Mouse (Mus musculus) thymus, adult 2 months (tissue): Measurements from ENCODE around the gene Arl8b. TPM values are rescaled to one million over a fixed set of nuclear protein-coding genes. Genes with fewer than 3 reads are reported as not detected.

Experiments used
- DNase-seq: peaks from one replicate; pipeline ENCODE4 v3.0.0; 2021
- H3K27ac ChIP-seq: fragments of 200-500 bp; 2 replicates; pipeline ENCODE4 v1.5.1; 2012; ENCODE audit warnings: low read length, control low read depth; ENCODE audit not compliant: control insufficient read depth, insufficient read depth
- H3K27me3 ChIP-seq: fragments of 200-500 bp; 2 replicates; pipeline ENCODE4 v1.6.1; 2012; ENCODE audit warnings: mild to moderate bottlenecking, low read length, moderate library complexity, mixed read lengths; ENCODE audit not compliant: control insufficient read depth, insufficient read depth
- H3K36me3 ChIP-seq: fragments of 200-500 bp; 2 replicates; pipeline ENCODE4 v1.6.1; 2012; ENCODE audit warnings: mild to moderate bottlenecking, low read length, moderate library complexity; ENCODE audit not compliant: control insufficient read depth, insufficient read depth
- H3K4me1 ChIP-seq: fragments of 200-500 bp; replicated peaks from 2 replicates; pipeline ENCODE4 v1.6.1; 2012; ENCODE audit warnings: low read length; ENCODE audit not compliant: control insufficient read depth, insufficient read depth
- H3K4me3 ChIP-seq: fragments of 200-500 bp; 2 replicates; pipeline ENCODE4 v1.5.1; 2012; ENCODE audit warnings: mild to moderate bottlenecking, low read length, control low read depth, moderate library complexity; ENCODE audit not compliant: control insufficient read depth, insufficient read depth
- CTCF ChIP-seq: fragments of 200-500 bp; IDR thresholded peaks from 2 replicates; pipeline ENCODE4 v1.5.1; 2012; ENCODE audit warnings: mild to moderate bottlenecking, control low read depth, low read length, moderate library complexity, borderline replicate concordance; ENCODE audit not compliant: control insufficient read depth, poor library complexity, insufficient read depth; ENCODE audit errors: extremely low read depth
- POLR2A ChIP-seq: fragments of 200-500 bp; IDR thresholded peaks from 2 replicates; pipeline ENCODE4 v1.6.1; 2012; ENCODE audit warnings: mild to moderate bottlenecking, low read length, control low read depth, moderate library complexity; ENCODE audit not compliant: control insufficient read depth, poor library complexity, insufficient read depth; ENCODE audit errors: extremely low read depth
- WGBS: fragments of 180-500 bp; shearing (Covaris S2); methylation state at CpG from one replicate; pipeline ENCODE4 v1.1.7; 2018; 5-methylcytosine and 5-hydroxymethylcytosine counted together
- polyA plus RNA-seq: library from polyadenylated mRNA; depleted of rRNA; stranded (reverse); fragments of >200 nt; gene quantifications from 2 replicates; pipeline ENCODE4 v1.2.3, GENCODE M21; 2012

Arl8b gene
- polyA plus RNA-seq, 1 experiment, result 22.1 TPM

DNA sequence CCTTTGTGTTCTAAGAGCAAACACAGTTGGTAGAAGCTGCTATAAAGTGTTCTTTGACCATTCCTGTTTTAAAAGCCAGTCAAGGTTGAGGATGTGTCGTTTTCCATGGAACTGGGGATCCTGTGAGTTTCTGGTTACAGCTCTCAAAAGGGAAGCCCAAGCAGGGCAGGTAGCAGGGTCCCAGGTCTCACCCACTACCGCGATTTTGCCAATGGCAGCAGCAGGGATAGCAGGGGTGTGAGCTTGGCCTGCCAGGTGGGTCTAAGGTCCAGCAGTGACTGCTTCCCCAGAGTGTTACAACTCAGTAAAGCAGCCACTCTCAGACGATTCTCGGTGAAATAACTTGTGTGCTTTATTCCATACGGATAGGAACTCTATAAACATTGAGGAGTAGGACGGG is 23.0 kb downstream of the Arl8b start:
- TF ChIP-seq CTCF, result no peak
- TF ChIP-seq POLR2A, result no peak
- WGBS, result 93% methylated on average over 7 of the region's 7 CpGs
- no peak overlapping the region for H3K27ac ChIP-seq

DNA sequence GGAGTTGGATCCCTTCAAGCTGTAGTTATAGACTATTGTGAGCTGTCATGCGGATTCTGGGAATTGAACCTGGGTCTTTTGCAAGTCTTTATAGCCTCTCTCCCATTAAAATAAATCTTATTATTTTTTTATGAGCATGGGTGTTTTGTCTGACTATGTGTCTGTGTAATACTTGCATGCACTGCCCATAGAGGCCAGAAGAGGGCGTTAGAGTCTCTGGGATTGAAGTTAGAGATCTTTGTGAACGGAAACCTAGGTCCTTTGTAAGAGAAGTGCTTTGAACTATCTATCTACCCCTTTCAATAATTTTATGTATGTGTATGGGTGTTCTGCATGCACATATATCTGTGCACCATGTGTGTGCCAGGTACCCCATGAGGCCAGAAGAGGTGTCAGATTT is 24.5 kb downstream of the Arl8b start:
- WGBS, result 64% methylated on average over 3 of the region's 3 CpGs
- peaks cover 5% of the 10 kb centered on the region for H3K4me1 ChIP-seq
- no peaks in the 10 kb centered on the region for H3K27me3 ChIP-seq
- no peak overlapping the region for H3K4me3 ChIP-seq
- TF ChIP-seq CTCF (no peak), POLR2A (no peak)
- H3K36me3 ChIP-seq, result no peaks in the 10 kb centered on the region
- H3K27ac ChIP-seq, result no peak overlapping the region
- peak; percentile 53 for DNase-seq

More for the DNA sequence above, 23.0 kb downstream of the Arl8b start:
- Histone ChIP-seq H3K36me3 (no peaks in the 10 kb centered on the region), H3K27me3 (no peaks in the 10 kb centered on the region), H3K4me3 (no peak overlapping the region), H3K4me1 (peaks cover 5% of the 10 kb centered on the region)
- DNase-seq, result no peak

DNA sequence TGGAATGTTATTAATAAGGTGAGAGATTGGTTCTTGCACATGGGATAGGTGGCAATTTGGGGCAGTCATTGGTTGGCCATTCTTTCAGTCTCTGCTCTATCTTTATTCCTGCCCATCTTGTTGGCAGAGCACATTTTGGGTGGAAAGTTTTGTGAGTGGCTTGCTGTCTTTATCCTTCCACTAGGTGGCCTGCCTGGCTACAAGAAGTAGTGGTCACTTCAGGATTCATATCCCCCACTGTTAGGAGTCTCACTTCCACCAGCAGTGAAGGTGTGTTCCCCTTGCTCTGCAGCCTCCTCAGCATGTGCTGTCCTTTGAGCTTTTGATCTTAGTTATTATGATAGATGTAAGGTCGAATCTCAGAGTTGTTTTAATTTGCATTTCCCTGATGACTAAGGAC is 25.9 kb downstream of the Arl8b start:
- no peak for DNase-seq
- no peak overlapping the region for H3K27ac ChIP-seq
- no peaks in the 10 kb centered on the region for H3K36me3 ChIP-seq
- H3K4me1 ChIP-seq, result peaks cover 5% of the 10 kb centered on the region
- H3K4me3 ChIP-seq, result no peak overlapping the region
- TF ChIP-seq POLR2A (no peak), CTCF (no peak)
- 88% methylated on average over 1 of the region's 1 CpGs for WGBS
- H3K27me3 ChIP-seq, result no peaks in the 10 kb centered on the region

DNA sequence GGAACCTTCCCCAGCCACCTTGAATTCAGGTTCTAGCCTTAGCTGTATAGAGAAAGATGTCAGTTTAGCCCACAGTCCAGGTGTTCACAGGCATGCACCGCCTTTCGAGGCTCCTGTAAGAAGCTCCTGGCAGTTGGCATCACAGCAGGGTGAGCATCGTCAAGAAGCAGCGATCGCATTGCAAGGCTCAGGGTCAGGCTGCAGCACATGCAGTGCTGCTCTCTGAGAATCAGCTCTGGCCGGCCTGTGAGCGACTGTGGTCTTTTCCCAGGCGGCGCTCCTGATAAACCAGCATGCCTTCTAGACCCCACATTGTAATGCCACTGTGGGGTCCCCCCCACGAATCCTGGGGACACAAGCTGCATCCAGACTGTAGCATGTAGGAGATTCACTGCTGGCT is 27.3 kb downstream of the Arl8b start:
- H3K4me1 ChIP-seq, result peaks cover 5% of the 10 kb centered on the region
- H3K36me3 ChIP-seq, result peaks cover 6% of the 10 kb centered on the region; the same call in 1 of the 2 replicates
- H3K4me3 ChIP-seq, result no peak overlapping the region
- WGBS, result 67% methylated on average over 10 of the region's 10 CpGs
- DNase-seq, result peak; percentile 25
- peak overlapping the region; percentile 45; the same call in 1 of the 2 replicates for H3K27ac ChIP-seq
- H3K27me3 ChIP-seq, result no peaks in the 10 kb centered on the region
- no peak for TF ChIP-seq POLR2A
- no peak for TF ChIP-seq CTCF

DNA sequence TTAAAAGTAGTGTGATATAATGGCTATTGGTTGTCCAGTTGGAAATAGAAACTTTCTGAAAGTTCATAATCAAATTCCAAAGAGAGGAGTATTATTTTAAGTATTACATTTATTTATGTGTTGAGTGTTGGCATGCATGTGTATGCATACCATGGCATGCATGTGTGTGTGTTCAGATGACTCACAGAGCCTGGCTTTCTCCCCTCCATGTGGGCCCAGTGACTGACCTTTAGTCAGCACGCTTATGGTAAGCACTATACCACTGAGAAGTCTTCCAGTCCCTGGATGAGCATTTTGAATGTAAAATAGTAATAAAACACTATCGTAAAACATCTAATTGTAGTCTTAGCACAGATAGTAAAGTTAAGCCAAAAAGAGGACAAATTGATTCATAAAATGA is 29.2 kb downstream of the Arl8b start:
- DNase-seq, result no peak
- H3K27me3 ChIP-seq, result no peaks in the 10 kb centered on the region
- peaks cover 5% of the 10 kb centered on the region for H3K4me1 ChIP-seq
- TF ChIP-seq CTCF, result no peak
- no peak for TF ChIP-seq POLR2A
- WGBS, result 99% methylated on average over 2 of the region's 2 CpGs
- H3K36me3 ChIP-seq, result peaks cover 7% of the 10 kb centered on the region; the same call in 1 of the 2 replicates
- no peak overlapping the region for H3K27ac ChIP-seq
- no peak overlapping the region for H3K4me3 ChIP-seq

DNA sequence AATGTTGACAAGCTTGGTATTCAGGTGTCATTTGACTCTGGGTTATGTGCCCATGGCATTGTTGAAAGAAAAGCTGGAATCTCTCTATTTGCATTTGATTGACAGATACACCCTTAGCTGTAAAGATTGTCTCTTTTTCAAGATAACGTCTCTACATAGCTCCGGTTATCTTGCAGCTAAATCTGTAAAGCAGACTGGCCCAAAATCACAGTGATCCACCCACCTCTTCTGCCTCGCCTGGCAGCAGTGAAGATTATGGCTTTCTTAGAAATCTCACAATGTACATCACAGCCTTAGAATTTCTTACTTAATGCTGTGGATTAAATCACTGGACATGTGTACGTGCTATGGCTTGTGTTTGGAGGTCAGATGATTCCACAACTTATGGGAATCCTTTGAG is 34.6 kb downstream of the Arl8b start:
- Histone ChIP-seq H3K27ac (no peak overlapping the region), H3K4me1 (no peaks in the 10 kb centered on the region), H3K4me3 (no peak overlapping the region), H3K27me3 (no peaks in the 10 kb centered on the region), H3K36me3 (peaks cover 41% of the 10 kb centered on the region)
- TF ChIP-seq CTCF, result no peak
- no peak for DNase-seq
- 92% methylated on average over 4 of the region's 4 CpGs for WGBS

DNA sequence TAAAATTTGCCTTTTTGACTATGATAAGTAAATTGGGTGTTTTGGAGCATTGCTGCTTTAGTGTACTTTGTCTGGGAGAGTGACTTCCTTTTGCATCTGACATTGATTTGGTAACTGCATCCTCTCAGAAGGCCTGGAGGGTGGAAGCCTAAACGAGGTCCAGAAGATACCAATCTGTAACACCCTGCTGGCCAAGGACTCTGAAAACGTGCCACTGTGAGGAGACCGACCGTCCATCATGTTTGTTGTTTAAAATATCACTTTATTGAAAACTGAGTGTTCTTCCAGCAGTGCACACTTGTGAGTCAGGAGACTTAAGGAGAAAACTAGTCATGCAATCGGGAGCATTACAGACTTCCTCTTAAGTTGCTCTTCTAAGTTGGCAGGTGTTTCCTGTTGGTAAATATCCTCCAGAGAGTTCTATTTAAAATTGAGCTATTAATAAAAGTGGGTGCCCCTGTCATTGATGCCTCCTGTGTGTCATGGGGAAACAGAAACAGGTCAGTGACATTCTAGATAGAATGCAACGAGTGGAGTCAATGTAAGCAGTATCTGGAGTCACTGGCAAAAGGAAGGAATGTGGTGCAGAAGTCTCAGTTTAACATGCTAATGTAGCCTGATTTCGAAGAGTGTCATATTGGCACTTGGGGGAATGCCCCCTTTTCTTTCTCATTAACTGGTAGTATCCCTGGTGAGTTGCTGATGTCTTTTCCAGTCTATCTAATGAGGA is 42.1 kb downstream of the Arl8b start:
- 14% methylated on average over 7 of the region's 7 CpGs for WGBS
- Histone ChIP-seq H3K27me3 (no peaks in the 10 kb centered on the region), H3K4me1 (peaks cover 12% of the 10 kb centered on the region), H3K36me3 (peaks cover 33% of the 10 kb centered on the region), H3K27ac (peak overlapping the region; percentile 66), H3K4me3 (no peak overlapping the region)
- DNase-seq, result no peak
- TF ChIP-seq POLR2A (no peak), CTCF (no peak)
